Mouse (Mus musculus) adrenal gland, adult 8-10 months (tissue): Measurements from ENCODE around the gene Ctsf. TPM values are rescaled to one million over a fixed set of nuclear protein-coding genes. Genes with fewer than 3 reads are reported as not detected.
"Not testable (repeated sequence)": the region's sequence is repeated elsewhere in the genome, so short reads cannot be mapped to it uniquely, and the experiment has no call there.

Experiments used
- DNase-seq: peaks from one replicate; pipeline ENCODE4 v3.0.0; 2022
- total RNA-seq, 4 experiments: library from RNA; stranded (reverse); gene quantifications; 2 replicates each; pipeline ENCODE4 v1.2.4; 2022

Ctsf gene
- total RNA-seq = 100 to 1,000 TPM; 412 to 672 (median 540) TPM

GRCm38 (mm10) chr19:4854552-4855469 is at the start of gene Ctsf:
Ctsf (plus strand) TSS chr19:4855130.
- DNase-seq = peak; percentile 93

GRCm38 (mm10) chr19:4810309-4810708 is 44.6 kb upstream of the Ctsf start:
- DNase-seq = no peak

GRCm38 (mm10) chr19:4810746-4811062 is 44.2 kb upstream of the Ctsf start:
- DNase-seq = no peak

- DNase-seq = peak; percentile 98
Measured at GRCm38 (mm10) chr19:4811063-4811908, 43.6 kb upstream of the Ctsf start, which contains the start of the genes Gm21992 and Rbm14. Gm21992 (minus strand) TSS chr19:4811612. Rbm14 (minus strand) TSS chr19:4811634.

GRCm38 (mm10) chr19:4811909-4812242 is 43.1 kb upstream of the Ctsf start:
- no peak for DNase-seq

- DNase-seq = not testable (repeated sequence)
Measured at GRCm38 (mm10) chr19:4812334-4812949, 42.5 kb upstream of the Ctsf start.

- DNase-seq = no peak
Measured at GRCm38 (mm10) chr19:4813015-4813414, 41.9 kb upstream of the Ctsf start.

GRCm38 (mm10) chr19:4817182-4817835 is 37.6 kb upstream of the Ctsf start:
- no peak for DNase-seq

- DNase-seq = peak; percentile 53
Measured at GRCm38 (mm10) chr19:4820678-4821303, 34.1 kb upstream of the Ctsf start.

- DNase-seq = no peak
Measured at GRCm38 (mm10) chr19:4828444-4829114, 26.4 kb upstream of the Ctsf start.

GRCm38 (mm10) chr19:4829156-4829555 is 25.8 kb upstream of the Ctsf start:
- DNase-seq = peak; percentile 54

GRCm38 (mm10) chr19:4833977-4834376 is 21.0 kb upstream of the Ctsf start:
- peak; percentile 58 for DNase-seq

GRCm38 (mm10) chr19:4836096-4836495 is 18.8 kb upstream of the Ctsf start:
- DNase-seq = no peak

- DNase-seq = no peak
Measured at GRCm38 (mm10) chr19:4837049-4837448, 17.9 kb upstream of the Ctsf start.

GRCm38 (mm10) chr19:4838526-4839140 is 16.3 kb upstream of the Ctsf start:
- no peak for DNase-seq

- peak; percentile 96 for DNase-seq
Measured at GRCm38 (mm10) chr19:4839149-4839548, 15.8 kb upstream of the Ctsf start, which contains the start of the genes Ccs and Ccdc87. Ccs (minus strand) TSS chr19:4839332. Ccdc87 (plus strand) TSS chr19:4839366.

- no peak for DNase-seq
Measured at GRCm38 (mm10) chr19:4840848-4841247, 14.1 kb upstream of the Ctsf start.

GRCm38 (mm10) chr19:4842611-4843010 is 12.3 kb upstream of the Ctsf start:
- DNase-seq = no peak

GRCm38 (mm10) chr19:4845846-4846245 is 9.1 kb upstream of the Ctsf start:
- DNase-seq = no peak

GRCm38 (mm10) chr19:4847490-4847889 is 7.4 kb upstream of the Ctsf start:
- DNase-seq = no peak

- DNase-seq = no peak
Measured at GRCm38 (mm10) chr19:4849800-4850199, 5.1 kb upstream of the Ctsf start.
